Mouse (Mus musculus): ENCODE results near the gene Hecw1.

Gene Hecw1

GRCm38 (mm10) chr13:14522906-14523269 is at the start of gene Hecw1:
Gene Hecw1, minus strand, starts transcription at chr13:14523228.
- DNase-seq = peak; percentile 46

DNA sequence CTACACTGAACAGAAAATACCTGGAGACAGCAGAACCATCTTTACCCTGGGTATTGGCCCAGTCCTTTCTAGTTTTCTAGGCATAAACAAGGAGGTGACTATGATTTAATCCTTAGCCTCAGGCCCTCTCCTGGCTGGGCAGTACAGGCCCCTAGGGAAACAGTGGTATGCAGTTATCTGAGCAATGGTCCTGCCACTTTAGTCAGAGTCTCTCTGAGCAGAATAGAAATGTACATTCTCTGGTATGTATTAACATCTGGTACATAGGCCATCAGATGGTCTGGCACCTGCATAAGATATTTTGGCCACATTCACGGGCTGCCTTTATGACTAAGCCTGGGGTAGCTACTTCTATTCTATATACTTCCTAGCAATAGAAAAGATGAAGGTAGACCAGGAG is 38.3 kb upstream of the Hecw1 start:
- DNase-seq = no peak

DNA sequence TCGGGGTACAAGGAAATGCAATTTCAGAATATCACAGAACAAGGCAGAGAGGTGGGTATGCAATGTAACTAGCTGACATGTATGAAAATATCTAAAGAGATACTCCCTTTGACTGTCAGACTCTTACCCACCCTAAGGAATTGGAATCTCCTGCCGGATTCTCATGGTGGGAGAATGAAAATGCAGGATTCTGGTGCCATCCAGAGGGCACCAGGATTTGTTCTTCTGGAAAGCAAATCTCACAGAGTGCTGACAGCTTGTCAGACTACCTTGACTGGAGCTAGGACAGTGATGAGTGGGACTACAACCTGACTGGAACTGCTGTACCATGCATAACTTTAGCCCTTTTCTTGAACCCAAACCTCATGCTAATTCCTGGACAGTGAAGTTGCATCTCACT is 29.6 kb upstream of the Hecw1 start:
- DNase-seq = no peak

- DNase-seq = no peak
Observed at GRCm38 (mm10) chr13:14542860-14543259, 19.8 kb upstream of the Hecw1 start.

DNA sequence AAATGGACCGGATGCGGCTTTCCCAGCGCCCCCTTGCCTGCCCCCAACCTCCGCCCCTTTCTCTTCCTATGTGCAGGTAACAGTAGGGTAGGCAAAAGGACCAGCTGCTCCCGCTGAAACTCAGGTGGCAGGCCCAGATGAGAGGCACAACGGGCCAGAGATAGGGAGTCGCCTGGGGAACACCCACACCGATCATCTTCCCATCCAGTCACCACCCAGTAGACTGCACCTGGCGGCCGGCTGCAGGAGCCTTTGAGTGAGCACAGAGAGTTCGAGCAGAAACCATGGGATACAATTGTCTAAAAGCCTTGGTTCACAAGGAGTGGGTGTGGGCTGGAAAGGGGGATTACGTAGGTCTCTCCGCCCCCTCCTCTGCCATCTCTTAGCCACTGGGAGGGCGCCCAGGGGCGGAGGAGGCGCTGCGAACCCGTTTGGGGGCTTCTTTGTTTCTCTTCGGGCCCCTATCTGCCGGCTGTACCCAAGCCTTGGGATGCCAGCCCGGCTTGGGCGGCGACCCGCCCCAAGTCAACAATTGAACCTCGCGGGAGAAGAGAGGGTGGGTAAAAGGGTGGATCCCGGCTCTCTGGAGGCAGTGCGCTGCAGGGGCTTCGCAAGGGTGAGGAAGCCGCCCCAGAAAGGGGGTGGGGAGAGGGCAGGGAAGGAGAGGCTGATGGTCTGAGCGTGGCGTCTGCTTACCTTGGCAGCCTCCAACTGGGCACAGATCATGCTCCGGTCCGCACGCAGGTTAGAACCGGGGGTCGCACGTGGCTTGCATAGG is 711 bp downstream of the Hecw1 start:
- DNase-seq = peak; percentile 44

DNA sequence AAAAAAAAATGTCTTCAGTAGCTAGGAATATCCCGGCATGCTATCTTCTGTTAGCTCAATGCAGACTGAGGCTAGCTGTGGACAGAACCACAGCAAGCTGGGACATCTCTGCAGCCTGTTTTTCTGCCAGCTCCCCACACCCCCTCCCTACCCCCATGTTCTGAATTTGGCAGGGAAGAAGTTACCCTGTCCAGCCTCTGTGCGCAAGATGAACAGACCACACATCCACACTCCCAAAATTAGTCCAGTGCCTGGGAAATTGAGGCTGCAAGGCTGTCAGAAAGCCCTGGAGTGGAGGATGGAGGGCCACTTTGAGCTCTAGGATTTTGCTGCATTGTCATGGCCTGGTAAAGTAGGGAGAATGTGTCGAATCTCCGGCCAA is 1.3 kb downstream of the Hecw1 start:
- peak; percentile 22 for DNase-seq

- no peak for DNase-seq
Observed at GRCm38 (mm10) chr13:14519605-14520004, 3.4 kb downstream of the Hecw1 start.

DNA sequence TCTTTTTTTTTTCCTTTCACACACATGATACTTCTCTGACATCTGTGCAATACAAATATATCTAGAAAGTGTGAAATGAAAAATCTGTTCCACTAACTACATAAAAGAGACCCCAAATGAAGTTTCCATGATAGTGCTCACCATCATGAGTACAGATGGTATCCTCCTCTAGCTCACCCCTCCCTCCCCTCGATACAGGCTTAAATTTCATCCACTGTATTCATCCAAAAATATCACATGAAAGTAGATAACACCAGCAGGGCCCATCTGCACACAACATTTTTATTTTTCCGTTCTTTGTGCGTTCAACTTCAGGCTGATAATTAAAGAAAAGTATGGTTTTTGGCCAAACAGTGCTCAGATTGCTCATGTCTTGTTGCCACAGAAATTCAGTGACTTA is 5.5 kb downstream of the Hecw1 start:
- DNase-seq = no peak

DNA sequence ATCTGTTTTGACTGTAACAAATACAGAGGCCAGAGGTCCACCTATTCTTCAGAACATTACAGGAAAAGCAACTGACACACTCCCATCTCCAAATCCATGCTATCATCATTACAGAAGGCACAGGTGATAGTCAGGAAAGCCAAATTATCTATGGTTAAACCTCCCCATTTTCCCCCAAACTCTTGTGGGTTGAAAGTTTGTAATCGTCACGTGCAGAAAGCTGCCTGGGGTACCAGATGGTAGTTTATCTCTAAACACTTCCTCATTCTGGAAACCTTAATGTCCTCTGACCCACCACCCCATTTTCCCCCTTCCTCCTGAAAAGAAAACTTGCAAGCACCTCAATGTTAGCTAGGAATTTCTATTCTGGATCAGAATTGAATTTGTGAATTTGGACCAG is 7.9 kb downstream of the Hecw1 start:
- DNase-seq = no peak

- no peak for DNase-seq
Observed at GRCm38 (mm10) chr13:14513934-14514333, 9.1 kb downstream of the Hecw1 start.

DNA sequence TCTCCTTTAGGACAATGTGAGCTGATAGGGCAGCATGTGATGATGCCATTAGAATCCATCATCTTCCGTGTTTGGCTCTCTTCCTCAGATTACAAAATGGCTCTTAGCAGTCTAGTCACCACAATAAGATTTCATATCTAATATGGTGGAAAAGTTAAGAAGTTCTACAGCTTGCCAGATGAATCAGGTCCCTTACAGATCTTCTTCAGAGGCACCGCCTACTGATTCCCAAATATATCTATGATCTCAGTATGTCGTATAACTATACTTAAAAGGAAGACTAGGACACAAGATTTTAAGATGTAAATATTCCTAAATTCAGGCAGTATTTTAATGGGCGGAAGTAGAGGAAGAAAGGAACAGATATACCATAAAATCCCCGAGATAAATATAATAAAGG is 16.3 kb downstream of the Hecw1 start:
- DNase-seq = no peak

DNA sequence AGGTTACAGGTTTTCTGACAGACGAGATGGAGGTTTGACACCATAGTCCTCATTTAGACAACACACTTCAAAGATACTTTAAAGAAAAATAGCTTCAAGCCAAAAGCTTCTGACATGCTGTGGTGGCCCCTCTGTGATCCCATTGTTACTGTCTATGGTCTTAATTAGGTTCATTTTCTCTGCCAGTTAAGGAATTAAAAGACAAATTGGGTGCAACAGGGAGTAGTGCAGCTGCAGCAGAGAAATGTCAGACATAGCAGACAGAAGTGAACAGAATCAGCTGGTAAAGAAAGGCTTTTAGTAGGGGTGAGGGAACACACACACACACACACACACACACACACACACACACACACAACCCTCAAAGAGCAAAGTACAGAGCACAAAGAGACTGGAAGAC is 22.8 kb downstream of the Hecw1 start:
- DNase-seq = no peak

DNA sequence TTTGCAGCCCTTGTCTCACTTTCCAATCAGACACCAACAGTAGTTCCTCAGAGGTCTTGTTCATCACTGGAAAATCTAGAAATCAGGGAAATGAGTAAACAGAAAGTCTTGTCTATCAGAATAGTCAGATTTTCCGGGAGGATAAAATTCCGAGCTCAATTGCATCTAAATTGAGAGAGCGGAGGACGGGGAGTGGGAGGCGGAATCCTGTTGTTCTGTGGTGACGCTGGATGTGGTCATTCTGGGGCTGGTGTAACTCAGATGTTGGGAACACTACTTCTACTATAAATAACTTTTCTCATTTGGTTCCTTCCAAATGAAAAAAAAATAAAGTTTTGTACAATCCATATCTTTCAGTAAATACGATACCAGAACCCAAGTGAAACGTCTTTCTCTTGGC is 24.2 kb downstream of the Hecw1 start:
- no peak for DNase-seq

- DNase-seq = no peak
Observed at GRCm38 (mm10) chr13:14496954-14497353, 26.1 kb downstream of the Hecw1 start.

- no peak for DNase-seq
Observed at GRCm38 (mm10) chr13:14487812-14488211, 35.2 kb downstream of the Hecw1 start.

DNA sequence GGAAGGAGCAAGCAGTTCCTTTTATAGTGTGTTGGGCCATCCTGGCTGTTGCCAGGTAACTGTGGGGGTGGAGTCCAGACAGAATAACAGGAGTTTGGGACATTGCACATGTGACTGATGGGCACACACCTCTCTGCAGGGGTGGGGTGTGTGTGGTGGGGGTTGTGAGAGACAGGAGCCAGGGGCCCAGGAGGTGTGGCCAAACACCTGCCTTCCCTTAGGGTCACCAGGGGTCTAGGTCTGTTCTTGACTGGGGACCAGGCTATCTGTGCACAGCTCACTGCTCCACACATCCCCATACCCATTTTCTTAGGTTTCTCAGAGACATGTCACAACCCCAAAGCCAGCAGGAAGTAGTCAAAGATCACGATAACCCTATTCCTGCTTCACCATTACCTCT is 51.9 kb downstream of the Hecw1 start:
- DNase-seq = no peak

DNA sequence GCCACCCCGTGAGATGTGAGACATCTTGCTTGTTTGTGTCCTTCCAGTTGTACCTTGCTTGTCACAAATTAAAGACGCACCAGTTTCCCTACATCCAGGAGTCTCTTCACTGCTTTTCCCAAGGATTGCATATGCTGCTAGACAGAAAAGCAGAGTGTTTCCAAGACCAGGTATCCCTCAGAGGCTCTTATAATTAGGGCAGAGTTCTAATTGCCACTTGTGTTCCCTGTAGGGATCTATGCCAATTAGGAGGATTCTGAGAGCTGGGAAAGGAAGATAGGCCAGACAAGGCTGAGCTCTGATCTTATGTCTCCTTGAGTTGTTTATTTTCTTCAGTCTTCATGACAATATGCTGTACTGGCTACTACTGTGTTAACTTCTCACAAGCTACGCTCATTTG is 55.5 kb downstream of the Hecw1 start:
- no peak for DNase-seq

DNA sequence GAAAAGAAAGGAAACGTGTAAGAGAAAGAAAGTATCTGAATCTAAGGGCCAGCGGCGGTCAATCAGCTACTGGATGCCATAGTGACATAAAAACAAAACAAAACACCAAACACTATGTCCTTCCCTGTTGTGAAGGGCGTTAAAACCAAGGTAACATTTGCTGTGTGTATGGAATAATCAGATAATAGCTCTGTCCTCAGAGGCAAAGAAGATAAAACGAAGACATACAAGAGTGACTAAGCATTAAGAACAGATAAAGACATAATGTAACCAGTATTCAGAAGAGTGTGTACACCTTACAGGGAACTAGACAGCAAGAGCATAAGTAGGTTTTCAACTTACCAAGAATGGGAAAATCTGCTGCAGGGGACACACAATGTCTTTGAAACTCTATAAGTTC is 62.0 kb downstream of the Hecw1 start:
- DNase-seq = no peak

GRCm38 (mm10) chr13:14457043-14457442 is 66.0 kb downstream of the Hecw1 start:
- DNase-seq = no peak

GRCm38 (mm10) chr13:14439540-14439939 is 83.5 kb downstream of the Hecw1 start:
- no peak for DNase-seq

DNA sequence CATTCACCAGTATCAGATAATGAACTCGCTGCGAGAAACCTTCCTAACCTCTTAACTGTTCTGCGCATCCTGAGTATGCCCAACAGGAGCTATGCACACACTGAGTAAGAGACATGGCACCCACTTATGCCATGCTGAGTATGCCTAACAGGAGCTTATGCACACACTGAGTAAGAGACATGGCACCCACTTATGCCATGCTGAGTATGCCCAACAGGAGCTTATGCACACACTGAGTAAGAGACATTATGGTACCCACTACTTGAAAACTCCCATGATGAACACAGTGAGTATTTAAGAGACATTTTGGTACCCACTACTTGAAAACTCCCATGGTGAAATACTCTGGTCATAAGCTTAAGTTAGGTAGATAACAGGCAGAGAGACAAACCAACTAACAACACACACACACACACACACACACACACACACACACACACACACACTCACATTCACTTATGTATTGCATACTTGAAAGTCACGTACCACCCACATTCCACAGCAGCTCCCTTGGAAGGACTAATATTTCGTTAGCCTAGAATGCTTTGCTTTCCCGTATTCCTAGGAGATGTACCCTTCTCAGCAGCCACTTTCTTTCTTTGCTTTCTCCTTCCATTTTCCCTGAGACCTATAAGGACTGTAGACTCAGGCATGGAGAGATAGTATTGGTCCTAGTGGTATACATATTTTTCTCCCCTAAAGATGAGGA is 94.0 kb downstream of the Hecw1 start:
- no peak for DNase-seq

DNA sequence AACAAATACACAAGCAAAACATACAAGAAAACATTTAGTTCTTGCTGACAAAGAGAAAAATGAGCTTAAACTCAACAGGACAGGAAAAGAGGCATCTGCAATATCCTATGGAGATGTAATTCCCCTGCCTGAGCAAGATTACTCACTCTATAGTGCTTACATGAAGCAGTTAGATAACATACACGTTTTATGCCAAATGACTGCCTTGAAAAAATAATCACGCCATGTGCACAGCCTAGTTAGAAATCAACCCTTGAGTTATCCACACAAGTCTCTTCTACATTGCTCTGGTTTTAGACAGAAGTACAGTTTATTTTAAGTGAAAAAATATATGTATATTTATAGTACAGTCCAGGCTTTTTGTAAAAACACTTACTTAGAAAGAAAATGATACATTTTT is 98.2 kb downstream of the Hecw1 start:
- no peak for DNase-seq

DNA sequence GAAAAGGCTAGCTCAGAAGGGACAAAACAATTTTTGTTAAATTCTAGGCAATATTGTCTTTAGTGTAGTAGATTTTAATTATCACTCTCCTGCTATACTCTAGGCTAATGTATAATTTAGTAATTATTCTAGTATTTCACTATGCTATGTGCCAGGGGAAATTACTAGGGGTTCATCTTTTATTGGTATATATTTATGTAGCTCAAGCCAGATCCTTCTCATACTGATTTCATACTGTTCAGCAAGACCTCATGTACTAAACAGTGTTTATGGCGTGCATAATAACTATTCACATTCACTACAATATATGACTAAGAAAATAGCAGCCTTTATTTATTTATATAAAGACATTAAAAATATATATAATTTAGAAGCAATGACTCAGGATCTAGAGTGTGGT is 109.6 kb downstream of the Hecw1 start:
- DNase-seq = no peak

- no peak for DNase-seq
Observed at GRCm38 (mm10) chr13:14374470-14374869, 148.6 kb downstream of the Hecw1 start.

DNA sequence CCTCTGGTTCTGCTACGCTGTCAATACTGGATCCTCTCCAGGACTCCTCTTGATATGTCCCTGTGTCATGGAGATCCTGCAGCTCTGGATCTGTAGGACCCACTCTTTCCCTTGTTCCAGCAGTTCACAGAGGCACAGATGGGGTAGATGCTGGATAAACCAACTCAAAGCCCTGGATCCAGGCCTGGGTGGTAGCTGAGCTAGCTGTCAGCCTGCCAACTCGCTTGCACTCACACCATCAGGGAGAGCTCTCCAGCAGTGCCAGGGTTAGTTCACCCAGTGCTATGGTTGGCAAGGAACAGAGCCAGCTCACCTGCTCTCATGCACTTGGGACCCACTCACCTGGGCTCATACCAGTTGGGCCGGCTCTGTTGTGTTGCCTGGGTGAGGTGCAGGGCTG is 157.5 kb downstream of the Hecw1 start:
- DNase-seq = peak; percentile 18

Measured in cerebellum, adult 11 months (tissue).